Mouse (Mus musculus): ENCODE data around the gene Mipol1. TPM values are rescaled to one million over a fixed set of nuclear protein-coding genes. Genes with fewer than 3 reads are reported as not detected.
A peak's percentile ranks its signal among the peaks of the same experiment; 100 is the strongest.

Mipol1 gene
- 7.7 and 8.1 TPM in 2 replicates for polyA plus RNA-seq (2014; fragmentation: Nextera tagmentation; extraction: Ambion mirVana)

DNA sequence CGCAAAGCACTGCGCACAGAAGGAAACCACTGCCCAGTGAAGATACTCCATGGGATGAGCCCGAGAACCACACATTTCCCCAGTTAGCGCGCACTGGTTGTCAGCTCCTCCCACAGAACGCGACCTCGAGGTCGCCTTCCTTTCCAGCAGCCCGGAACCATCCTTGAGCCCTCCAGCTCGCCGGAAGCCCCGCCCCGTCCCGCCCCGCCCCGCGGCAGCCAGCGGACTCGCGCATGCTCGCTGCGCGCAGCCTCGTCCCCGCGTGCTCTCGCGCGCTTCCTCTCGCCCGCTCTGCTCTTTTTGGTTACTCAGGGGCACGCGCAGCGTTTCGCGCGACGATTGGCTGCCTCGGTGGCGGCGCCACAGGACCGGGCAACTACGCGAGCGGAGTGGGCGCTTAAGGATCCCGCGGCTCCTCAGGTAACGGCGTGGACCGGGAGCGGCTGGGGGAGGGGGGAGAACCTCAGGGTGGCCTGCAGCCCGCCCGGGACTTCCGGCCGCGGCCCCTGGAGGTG, at the start of gene Mipol1, which contains the start of gene Prps1l3:
Gene Mipol1 (plus strand): TSS at position 236 of the 515 bp plus-strand sequence.
Gene Prps1l3 (plus strand): TSS at position 221 of the 515 bp plus-strand sequence.
- Histone ChIP-seq H3K27me3 (ENCODE audit: control insufficient read depth, insufficient read depth, low read length) (no peaks in the 10 kb centered on the region), H3K4me2 (ENCODE audit: low read length) (peak within 1 kb of the TSS; percentile 69)
- under 1% methylated on average over 57 of the region's 58 CpGs for WGBS

DNA sequence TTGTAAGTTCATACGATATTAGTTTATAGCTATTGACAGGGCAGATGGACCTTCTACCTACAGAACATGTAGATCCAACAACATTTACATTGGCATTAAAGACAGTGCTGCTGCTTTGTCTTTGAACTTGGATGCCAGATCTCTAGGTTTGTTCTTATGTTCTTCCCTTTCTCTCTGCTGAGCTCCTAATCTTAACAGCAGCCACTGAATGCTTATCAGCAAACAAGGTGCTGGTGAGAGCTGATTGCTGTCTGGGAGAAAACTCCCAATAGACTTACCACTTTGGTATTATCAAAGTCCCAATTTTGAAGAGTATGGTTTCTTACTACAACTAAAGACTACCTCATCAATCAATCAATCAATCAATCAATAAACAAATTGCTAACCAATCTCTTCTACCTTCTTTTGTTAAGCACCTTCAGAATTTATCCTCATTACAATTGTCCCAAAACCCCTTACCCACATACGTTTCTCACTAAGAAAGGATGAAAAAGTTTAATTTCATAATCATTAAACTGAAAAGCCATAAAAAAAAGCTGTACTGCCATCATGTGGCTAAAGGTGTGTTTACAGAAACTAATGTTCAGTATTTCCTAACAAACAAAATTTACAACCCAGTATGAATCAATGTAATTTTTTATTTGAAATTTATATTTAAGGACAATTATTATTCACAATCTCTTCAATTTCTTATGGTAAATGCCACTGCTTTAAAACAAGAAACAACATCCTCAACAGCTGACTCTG, 45.7 kb upstream of the Mipol1 start:
- 59% methylated on average over 2 of the region's 2 CpGs for WGBS
- H3K4me3 ChIP-seq (ENCODE audit: control insufficient read depth in 1 of 2, insufficient read depth in 1 of 2, low read depth in 1 of 2, low read length in 2 of 2), result no peak overlapping the region
- no peaks in the 10 kb centered on the region for H3K36me3 ChIP-seq (ENCODE audit: control insufficient read depth, insufficient read depth, low read length)
- H3K4me1 ChIP-seq (ENCODE audit: control insufficient read depth in 2 of 2, insufficient read depth in 2 of 2, low read length in 2 of 2), result peaks cover 0 to 3% of the 10 kb centered on the region in 2 experiments; a peak in 1 of 4 replicates
- H3K9me3 ChIP-seq (ENCODE audit: control insufficient read depth, low read length), result no peaks in the 10 kb centered on the region
- H3K27ac ChIP-seq (replicated peaks in 1 of 2; ENCODE audit: control insufficient read depth in 1 of 2, insufficient read depth in 1 of 2, low read depth in 2 of 2, low read length in 2 of 2), result no peak overlapping the region
- no peak for ATAC-seq (ENCODE audit: insufficient number of reproducible peaks, insufficient read depth, low FRiP score, low read depth)
- H3K27me3 ChIP-seq (ENCODE audit: control insufficient read depth, insufficient read depth, low read length), result no peaks in the 10 kb centered on the region
- H3K4me2 ChIP-seq (ENCODE audit: low read length), result no peak overlapping the region
- no peak overlapping the region for H3K9ac ChIP-seq (ENCODE audit: low read length)

More for the DNA sequence above, at the start of gene Mipol1, which contains the start of gene Prps1l3:
- Histone ChIP-seq H3K9me3 (ENCODE audit: control insufficient read depth, low read length) (no peaks in the 10 kb centered on the region), H3K9ac (ENCODE audit: low read length) (peak within 1 kb of the TSS; percentile 91), H3K27ac (replicated peaks in 1 of 2; ENCODE audit: control insufficient read depth in 1 of 2, insufficient read depth in 1 of 2, low read depth in 2 of 2, low read length in 2 of 2) (peak within 1 kb of the TSS; percentile 92 to 93), H3K4me1 (ENCODE audit: control insufficient read depth in 2 of 2, insufficient read depth in 2 of 2, low read length in 2 of 2) (peaks cover 0 to 9% of the 10 kb centered on the region in 2 experiments; a peak in 2 of 4 replicates), H3K4me3 (ENCODE audit: control insufficient read depth in 1 of 2, insufficient read depth in 1 of 2, low read depth in 1 of 2, low read length in 2 of 2) (peak within 1 kb of the TSS; percentile 59 to 82), H3K36me3 (ENCODE audit: control insufficient read depth, insufficient read depth, low read length) (peaks cover 3% of the 10 kb centered on the region; the same call in 1 of the 2 replicates)
- ATAC-seq (ENCODE audit: insufficient number of reproducible peaks, insufficient read depth, low FRiP score, low read depth), result peak; percentile 98

DNA sequence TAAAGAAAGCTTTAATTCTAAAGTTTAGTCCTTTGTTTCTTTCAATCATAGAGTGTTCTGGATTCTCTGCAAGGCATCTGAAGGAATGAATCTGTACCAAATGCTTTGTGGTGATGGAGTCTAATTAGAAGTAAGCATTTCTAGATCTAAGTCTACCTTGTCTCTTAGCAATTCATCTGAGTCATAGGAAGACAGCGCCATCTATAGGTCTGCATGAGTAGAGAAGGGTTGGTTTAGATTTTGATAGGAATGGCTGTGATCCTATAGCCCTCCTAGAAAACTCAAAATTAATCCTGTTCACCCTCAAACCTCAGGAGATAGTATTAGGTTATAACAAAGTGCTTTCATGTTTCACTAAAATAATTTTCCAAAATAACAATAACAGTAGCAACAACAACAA, 44.8 kb upstream of the Mipol1 start:
- Histone ChIP-seq H3K4me2 (ENCODE audit: low read length) (no peak overlapping the region), H3K27ac (replicated peaks in 1 of 2; ENCODE audit: control insufficient read depth in 1 of 2, insufficient read depth in 1 of 2, low read depth in 2 of 2, low read length in 2 of 2) (no peak overlapping the region), H3K27me3 (ENCODE audit: control insufficient read depth, insufficient read depth, low read length) (no peaks in the 10 kb centered on the region), H3K9me3 (ENCODE audit: control insufficient read depth, low read length) (no peaks in the 10 kb centered on the region), H3K4me1 (ENCODE audit: control insufficient read depth in 2 of 2, insufficient read depth in 2 of 2, low read length in 2 of 2) (no peaks in the 10 kb centered on the region), H3K9ac (ENCODE audit: low read length) (no peak overlapping the region), H3K36me3 (ENCODE audit: control insufficient read depth, insufficient read depth, low read length) (no peaks in the 10 kb centered on the region), H3K4me3 (ENCODE audit: control insufficient read depth in 1 of 2, insufficient read depth in 1 of 2, low read depth in 1 of 2, low read length in 2 of 2) (no peak overlapping the region)
- 0% methylated on average over 1 of the region's 1 CpGs for WGBS
- no peak for ATAC-seq (ENCODE audit: insufficient number of reproducible peaks, insufficient read depth, low FRiP score, low read depth)

DNA sequence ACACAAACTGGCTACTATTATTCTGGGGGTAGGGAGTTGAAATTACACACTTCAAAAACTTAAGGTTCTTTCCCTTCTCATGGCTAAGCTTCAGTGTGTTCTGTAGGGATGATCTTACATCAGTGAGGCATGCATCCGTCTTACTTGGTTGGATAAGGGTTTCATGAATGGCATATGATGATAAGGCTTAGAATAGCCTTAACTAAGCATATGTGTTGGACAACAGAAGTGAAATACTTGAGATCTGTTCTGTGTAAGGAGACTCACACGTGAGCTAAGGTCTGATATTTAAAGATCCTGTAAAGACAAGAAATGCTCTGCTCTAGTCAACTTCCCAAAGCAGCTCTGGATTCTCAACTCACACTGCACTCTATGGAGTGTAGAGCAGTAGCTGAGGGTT, 44.1 kb upstream of the Mipol1 start:
- no peak overlapping the region for H3K27ac ChIP-seq (replicated peaks in 1 of 2; ENCODE audit: control insufficient read depth in 1 of 2, insufficient read depth in 1 of 2, low read depth in 2 of 2, low read length in 2 of 2)
- WGBS, result 50% methylated on average over 2 of the region's 2 CpGs
- no peak overlapping the region for H3K4me2 ChIP-seq (ENCODE audit: low read length)
- H3K9me3 ChIP-seq (ENCODE audit: control insufficient read depth, low read length), result no peaks in the 10 kb centered on the region
- no peaks in the 10 kb centered on the region for H3K4me1 ChIP-seq (ENCODE audit: control insufficient read depth in 2 of 2, insufficient read depth in 2 of 2, low read length in 2 of 2)
- H3K27me3 ChIP-seq (ENCODE audit: control insufficient read depth, insufficient read depth, low read length), result no peaks in the 10 kb centered on the region
- no peaks in the 10 kb centered on the region for H3K36me3 ChIP-seq (ENCODE audit: control insufficient read depth, insufficient read depth, low read length)
- H3K9ac ChIP-seq (ENCODE audit: low read length), result no peak overlapping the region
- no peak for ATAC-seq (ENCODE audit: insufficient number of reproducible peaks, insufficient read depth, low FRiP score, low read depth)
- H3K4me3 ChIP-seq (ENCODE audit: control insufficient read depth in 1 of 2, insufficient read depth in 1 of 2, low read depth in 1 of 2, low read length in 2 of 2), result no peak overlapping the region

DNA sequence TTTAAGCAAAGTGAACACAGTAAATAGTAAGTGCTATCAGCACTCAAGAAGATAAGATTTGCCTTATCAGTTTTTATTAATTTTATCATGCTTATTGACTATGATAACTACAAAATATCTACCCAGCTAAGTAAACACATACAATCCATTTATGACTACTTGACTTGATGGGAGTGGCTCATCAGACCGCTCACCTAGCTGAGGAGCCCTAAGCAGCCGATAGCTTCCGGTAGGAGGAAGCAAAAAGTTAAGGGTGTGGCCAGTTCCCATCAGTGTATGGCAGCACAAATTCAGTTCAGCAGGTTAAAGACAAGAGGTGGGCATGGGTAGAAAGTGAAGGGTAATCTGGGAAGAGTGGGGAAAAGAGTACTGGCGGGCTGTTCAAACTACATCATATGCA, 43.2 kb upstream of the Mipol1 start:
- H3K4me3 ChIP-seq (ENCODE audit: control insufficient read depth in 1 of 2, insufficient read depth in 1 of 2, low read depth in 1 of 2, low read length in 2 of 2), result no peak overlapping the region
- H3K27ac ChIP-seq (replicated peaks in 1 of 2; ENCODE audit: control insufficient read depth in 1 of 2, insufficient read depth in 1 of 2, low read depth in 2 of 2, low read length in 2 of 2), result no peak overlapping the region
- no peak overlapping the region for H3K9ac ChIP-seq (ENCODE audit: low read length)
- H3K4me1 ChIP-seq (ENCODE audit: control insufficient read depth in 2 of 2, insufficient read depth in 2 of 2, low read length in 2 of 2), result no peaks in the 10 kb centered on the region
- H3K4me2 ChIP-seq (ENCODE audit: low read length), result no peak overlapping the region
- WGBS, result 87% methylated on average over 4 of the region's 4 CpGs
- no peaks in the 10 kb centered on the region for H3K36me3 ChIP-seq (ENCODE audit: control insufficient read depth, insufficient read depth, low read length)
- H3K9me3 ChIP-seq (ENCODE audit: control insufficient read depth, low read length), result no peaks in the 10 kb centered on the region
- no peak for ATAC-seq (ENCODE audit: insufficient number of reproducible peaks, insufficient read depth, low FRiP score, low read depth)
- H3K27me3 ChIP-seq (ENCODE audit: control insufficient read depth, insufficient read depth, low read length), result no peaks in the 10 kb centered on the region

DNA sequence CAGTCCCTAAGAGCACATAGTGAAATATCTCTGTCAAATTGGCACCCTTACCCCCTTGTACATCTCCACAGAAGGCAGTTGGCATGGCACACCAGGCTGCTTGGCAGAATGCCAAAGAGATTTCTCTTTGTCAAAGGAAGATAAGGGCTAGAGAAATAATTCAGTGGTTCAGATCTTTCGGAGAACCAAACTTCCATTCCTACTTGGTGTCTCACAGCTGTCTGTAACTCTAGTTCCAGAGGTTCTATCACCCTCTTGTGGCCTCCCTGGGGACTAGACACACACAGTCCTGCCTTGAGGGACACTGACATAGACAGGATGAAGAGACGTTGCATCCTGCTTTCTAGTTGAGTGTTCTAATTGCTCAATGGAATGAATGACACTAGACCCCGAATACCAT, 35.6 kb upstream of the Mipol1 start:
- no peak for ATAC-seq (ENCODE audit: insufficient number of reproducible peaks, insufficient read depth, low FRiP score, low read depth)
- Histone ChIP-seq H3K27me3 (ENCODE audit: control insufficient read depth, insufficient read depth, low read length) (peaks cover 7% of the 10 kb centered on the region; the same call in 1 of the 2 replicates), H3K36me3 (ENCODE audit: control insufficient read depth, insufficient read depth, low read length) (no peaks in the 10 kb centered on the region), H3K4me3 (ENCODE audit: control insufficient read depth in 1 of 2, insufficient read depth in 1 of 2, low read depth in 1 of 2, low read length in 2 of 2) (no peak overlapping the region), H3K9ac (ENCODE audit: low read length) (no peak overlapping the region), H3K4me2 (ENCODE audit: low read length) (no peak overlapping the region), H3K27ac (replicated peaks in 1 of 2; ENCODE audit: control insufficient read depth in 1 of 2, insufficient read depth in 1 of 2, low read depth in 2 of 2, low read length in 2 of 2) (no peak overlapping the region), H3K9me3 (ENCODE audit: control insufficient read depth, low read length) (no peaks in the 10 kb centered on the region), H3K4me1 (ENCODE audit: control insufficient read depth in 2 of 2, insufficient read depth in 2 of 2, low read length in 2 of 2) (peaks cover 0 to 3% of the 10 kb centered on the region in 2 experiments; a peak in 1 of 4 replicates)
- WGBS, result 26% methylated on average over 3 of the region's 3 CpGs

DNA sequence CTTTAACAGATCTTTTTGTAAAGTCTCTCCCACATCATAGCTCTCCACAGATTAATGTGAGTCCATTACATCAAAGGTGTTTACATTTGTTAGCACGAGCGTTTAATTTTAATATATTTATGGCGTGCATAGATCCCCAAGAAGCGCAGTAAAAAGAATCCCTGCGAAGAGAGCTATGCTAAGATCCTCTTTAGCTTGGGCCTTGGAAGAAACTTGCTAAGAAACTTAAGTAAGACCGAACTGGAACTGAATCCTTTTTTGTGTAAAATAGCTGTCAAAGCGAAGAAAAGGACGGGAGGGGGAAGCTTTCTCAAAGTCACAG, 34.0 kb upstream of the Mipol1 start:
- WGBS, result 23% methylated on average over 8 of the region's 8 CpGs
- Histone ChIP-seq H3K9me3 (ENCODE audit: control insufficient read depth, low read length) (no peaks in the 10 kb centered on the region), H3K4me1 (ENCODE audit: control insufficient read depth in 2 of 2, insufficient read depth in 2 of 2, low read length in 2 of 2) (peaks cover 0 to 3% of the 10 kb centered on the region in 2 experiments; a peak in 1 of 4 replicates), H3K4me3 (ENCODE audit: control insufficient read depth in 1 of 2, insufficient read depth in 1 of 2, low read depth in 1 of 2, low read length in 2 of 2) (peak overlapping the region; percentile 61 to 67), H3K27ac (replicated peaks in 1 of 2; ENCODE audit: control insufficient read depth in 1 of 2, insufficient read depth in 1 of 2, low read depth in 2 of 2, low read length in 2 of 2) (no peak overlapping the region), H3K4me2 (ENCODE audit: low read length) (peak overlapping the region; percentile 90), H3K9ac (ENCODE audit: low read length) (peak overlapping the region; percentile 68), H3K27me3 (ENCODE audit: control insufficient read depth, insufficient read depth, low read length) (peaks cover 7% of the 10 kb centered on the region; the same call in 1 of the 2 replicates), H3K36me3 (ENCODE audit: control insufficient read depth, insufficient read depth, low read length) (no peaks in the 10 kb centered on the region)
- ATAC-seq (ENCODE audit: insufficient number of reproducible peaks, insufficient read depth, low FRiP score, low read depth), result no peak
